Mouse (Mus musculus) lung, postnatal 0 days (tissue): ENCODE data around the gene Lcmt1.

ENCODE experiments used
- CTCF ChIP-seq: IDR thresholded peaks from 2 replicates; pipeline ENCODE4 v1.5.1; 2016; ENCODE audit warnings: antibody characterized with exemption, mild to moderate bottlenecking
- EP300 ChIP-seq: IDR thresholded peaks from 2 replicates; pipeline ENCODE4 v1.6.1; 2016; ENCODE audit warnings: antibody characterized with exemption, mild to moderate bottlenecking, control low read depth

DNA sequence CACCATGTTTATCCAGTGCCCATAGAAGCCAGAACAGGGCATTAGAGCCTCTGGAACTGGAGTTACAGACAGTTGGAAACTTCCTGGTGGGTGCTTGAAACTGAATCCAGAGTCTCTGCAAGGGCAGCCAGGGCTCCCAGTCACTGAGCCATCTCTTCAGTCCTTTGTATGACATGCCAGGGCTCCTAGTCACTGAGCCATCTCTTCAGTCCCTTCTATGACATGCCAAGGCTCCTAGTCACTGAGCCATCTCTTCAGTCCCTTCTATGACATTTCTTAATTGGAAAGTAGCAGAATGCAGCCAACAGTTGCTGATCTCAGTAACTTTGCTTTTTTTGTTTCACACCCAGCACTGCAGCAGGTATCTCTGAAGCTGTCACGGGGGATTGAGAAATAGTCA, 72.5 kb downstream of the Lcmt1 start:
- TF ChIP-seq CTCF, result no peak
- TF ChIP-seq EP300, result no peak
